Mouse (Mus musculus): ENCODE data around the gene Nxpe2.

Nxpe2 gene

GRCm38 (mm10) chr9:48294754-48295153 lies 58.5 kb downstream of the Nxpe2 start:
- no peak for DNase-seq

GRCm38 (mm10) chr9:48290281-48290680 lies 63.0 kb downstream of the Nxpe2 start:
- DNase-seq = no peak

- no peak for DNase-seq
These were observed 69.0 kb downstream of the Nxpe2 start for GRCm38 (mm10) chr9:48284221-48284620.

- DNase-seq = peak; percentile 27
These were observed 76.4 kb downstream of the Nxpe2 start for GRCm38 (mm10) chr9:48276831-48277230.
